Mouse (Mus musculus) liver, postnatal 0 days (tissue): ENCODE data around the gene Fbxw7.

Experiments used
- CTCF ChIP-seq: sonication (generic); IDR thresholded peaks from 2 replicates; pipeline ENCODE4 v1.5.1; 2016; ENCODE audit warnings: antibody characterized with exemption, low read depth
- EP300 ChIP-seq: IDR thresholded peaks from 2 replicates; pipeline ENCODE4 v1.6.1; 2016; ENCODE audit warnings: antibody characterized with exemption, low read depth, mild to moderate bottlenecking

GRCm38 (mm10) chr3:84827617-84828016 lies 12.5 kb downstream of the Fbxw7 start:
- TF ChIP-seq EP300 (no peak), CTCF (no peak)
